Mouse (Mus musculus) CH12.LX (cell line): ENCODE measurements around the gene Cers6. TPM values are rescaled to one million over a fixed set of nuclear protein-coding genes. Genes with fewer than 3 reads are reported as not detected.
A peak's percentile ranks its signal among the peaks of the same experiment; 100 is the strongest.

ENCODE experiments used
- DNase-seq: peaks from one replicate; pipeline ENCODE4 v3.0.0-alpha.2; 2013; ENCODE audit errors: extremely low read depth
- H3K27ac ChIP-seq: 2 replicates; pipeline ENCODE4 v1.5.1; 2012; ENCODE audit warnings: low read depth, mild to moderate bottlenecking, control low read depth, moderate library complexity; ENCODE audit not compliant: insufficient read depth
- H3K27me3 ChIP-seq: replicated peaks from 2 replicates; pipeline ENCODE3; 2012; ENCODE audit warnings: inconsistent platforms
- H3K36me3 ChIP-seq, 2 experiments: replicated peaks in 1 of 2; 2 replicates each; pipeline versions ENCODE3 to v1.6.1; 2012; ENCODE audit warnings: inconsistent platforms in 1 of 2, low read length in 1 of 2, mild to moderate bottlenecking in 1 of 2, mixed read lengths in 1 of 2, moderate library complexity in 1 of 2; ENCODE audit not compliant: control insufficient read depth in 1 of 2, insufficient read depth in 1 of 2
- H3K4me1 ChIP-seq, 2 experiments: 2 replicates each; pipeline ENCODE4 v1.6.1; 2012; ENCODE audit warnings: inconsistent platforms in 1 of 2, moderate library complexity in 1 of 2; ENCODE audit not compliant: insufficient read depth in 2 of 2, control insufficient read depth in 1 of 2
- H3K4me2 ChIP-seq: 2 replicates; pipeline ENCODE4 v1.6.1; 2012; ENCODE audit warnings: low read depth, mild to moderate bottlenecking, control low read depth; ENCODE audit not compliant: poor library complexity, insufficient read depth, severe bottlenecking
- H3K4me3 ChIP-seq, 3 experiments: fragments of 150-350 bp in 1 of 3; sonication (generic) in 1 of 3; replicated peaks in 1 of 3; 2 replicates each; pipeline versions ENCODE3 to v1.5.1; 2011 to 2012; ENCODE audit warnings: low read depth in 2 of 3, low read length in 2 of 3, mild to moderate bottlenecking in 2 of 3, moderate library complexity in 2 of 3, control low read depth in 1 of 3, improper control_type of control experiment in 1 of 3, inconsistent platforms in 1 of 3, mixed read lengths in 1 of 3; ENCODE audit not compliant: poor library complexity in 1 of 3
- H3K79me2 ChIP-seq: replicated peaks from 2 replicates; pipeline ENCODE4 v1.6.1; 2012; ENCODE audit warnings: mild to moderate bottlenecking, moderate library complexity; ENCODE audit not compliant: control insufficient read depth, poor library complexity, insufficient read depth, severe bottlenecking; ENCODE audit errors: extremely low read depth
- H3K9ac ChIP-seq: 2 replicates; pipeline ENCODE4 v1.6.1; 2012; ENCODE audit warnings: low read depth, mild to moderate bottlenecking, control low read depth, moderate library complexity; ENCODE audit not compliant: insufficient read depth
- H3K9me3 ChIP-seq: replicated peaks from 2 replicates; pipeline ENCODE3; 2012; ENCODE audit warnings: low read length, inconsistent platforms, mixed read lengths
- BHLHE40 ChIP-seq: IDR thresholded peaks from 2 replicates; pipeline ENCODE4 v1.6.1; 2011; ENCODE audit warnings: mild to moderate bottlenecking, low read depth, low read length, improper control_type of control experiment
- CTCF ChIP-seq, 2 experiments: IDR thresholded peaks in 1 of 2; conservative IDR thresholded peaks in 1 of 2; 2 replicates each; pipeline ENCODE4 v1.5.1; 2011 to 2012; ENCODE audit warnings: low read depth in 2 of 2, low read length in 2 of 2, improper control_type of control experiment in 1 of 2, inconsistent platforms in 1 of 2, mild to moderate bottlenecking in 1 of 2, moderate library complexity in 1 of 2
- GABPA ChIP-seq: IDR thresholded peaks from 2 replicates; pipeline ENCODE4 v1.6.1; 2012; ENCODE audit warnings: low read depth, low read length, improper control_type of control experiment, inconsistent platforms; ENCODE audit not compliant: insufficient replicate concordance
- JUN ChIP-seq: IDR thresholded peaks from 2 replicates; pipeline ENCODE4 v1.6.1; 2011; ENCODE audit warnings: low read depth, mild to moderate bottlenecking, low read length, improper control_type of control experiment, moderate library complexity; ENCODE audit not compliant: insufficient read depth
- JUND ChIP-seq: conservative IDR thresholded peaks from 2 replicates; pipeline ENCODE4 v1.6.1; 2011; ENCODE audit warnings: low read depth, low read length, improper control_type of control experiment
- KAT2A ChIP-seq: IDR thresholded peaks from 2 replicates; pipeline ENCODE4 v1.6.1; 2012; ENCODE audit warnings: low read length, improper control_type of control experiment, inconsistent platforms; ENCODE audit not compliant: insufficient replicate concordance
- MAFK ChIP-seq: IDR thresholded peaks from 2 replicates; pipeline ENCODE4 v1.6.1; 2011; ENCODE audit warnings: low read length, improper control_type of control experiment; ENCODE audit not compliant: insufficient replicate concordance
- MAZ ChIP-seq: IDR thresholded peaks from 2 replicates; pipeline ENCODE4 v1.6.1; 2012; ENCODE audit warnings: low read depth, mild to moderate bottlenecking, inconsistent platforms, low read length, improper control_type of control experiment, moderate library complexity
- NELFE ChIP-seq: IDR thresholded peaks from 2 replicates; pipeline ENCODE4 v1.6.1; 2011; ENCODE audit warnings: low read depth, low read length, improper control_type of control experiment
- NRF1 ChIP-seq: IDR thresholded peaks from 2 replicates; pipeline ENCODE4 v1.6.1; 2014; ENCODE audit warnings: low read depth, mild to moderate bottlenecking, inconsistent platforms, low read length, improper control_type of control experiment, moderate library complexity
- PAX5 ChIP-seq: IDR thresholded peaks from 2 replicates; pipeline ENCODE4 v1.6.1; 2012; ENCODE audit warnings: low read length, inconsistent platforms, mixed read lengths
- RCOR1 ChIP-seq: conservative IDR thresholded peaks from 2 replicates; pipeline ENCODE4 v1.6.1; 2012; ENCODE audit warnings: low read depth, mild to moderate bottlenecking, inconsistent platforms, low read length, improper control_type of control experiment
- TBP ChIP-seq: conservative IDR thresholded peaks from 2 replicates; pipeline ENCODE4 v1.6.1; 2011; ENCODE audit warnings: low read depth, low read length, improper control_type of control experiment
- TCF12 ChIP-seq: IDR thresholded peaks from 2 replicates; pipeline ENCODE4 v1.6.1; 2014; ENCODE audit warnings: low read depth, mild to moderate bottlenecking, inconsistent platforms, low read length, improper control_type of control experiment
- UBTF ChIP-seq: IDR thresholded peaks from 2 replicates; pipeline ENCODE4 v1.6.1; 2012; ENCODE audit warnings: low read depth, mild to moderate bottlenecking, inconsistent platforms, low read length, improper control_type of control experiment, moderate library complexity
- USF1 ChIP-seq: IDR thresholded peaks from 2 replicates; pipeline ENCODE4 v1.6.1; 2014; ENCODE audit warnings: low read depth, mild to moderate bottlenecking, inconsistent platforms, low read length, improper control_type of control experiment
- USF2 ChIP-seq: conservative IDR thresholded peaks from 2 replicates; pipeline ENCODE4 v1.6.1; 2011; ENCODE audit warnings: low read depth, low read length, improper control_type of control experiment
- dilution Hi-C: fragments of 300-500 bp; cut with MboI; formaldehyde crosslinking; loops from 2 replicates; pipeline ENCODE4 v1.14.3; 2020; ENCODE audit warnings: low sequenced_read_pairs; ENCODE audit not compliant: extremely low pct_unique_long_range_greater_than_20kb, extremely low pct_ligation_motif_present
- in situ Hi-C: fragments of 300-500 bp; cut with MboI; formaldehyde crosslinking; loops from 3 replicates; pipeline ENCODE4 v1.14.3; 2019; ENCODE audit warnings: low sequenced_read_pairs, low pct_ligation_motif_present, low pct_unique_long_range_greater_than_20kb, mixed read lengths
- polyA plus RNA-seq: library from polyadenylated mRNA; unstranded; fragments of >175 nt; gene quantifications from 2 replicates; pipeline ENCODE4 v1.2.1, GENCODE M21; 2012; ENCODE audit warnings: low read depth; ENCODE audit not compliant: insufficient read length
- total RNA-seq, 2 experiments: library from RNA; depleted of rRNA; stranded (reverse); fragments of 300-350 nt in 1 of 2; fragments of >200 nt in 1 of 2; gene quantifications; 2 replicates each; pipeline ENCODE4 v1.2.3; 2012 to 2014

The Cers6 gene
- total and polyA plus RNA-seq, 3 experiments, result not detected

DNA sequence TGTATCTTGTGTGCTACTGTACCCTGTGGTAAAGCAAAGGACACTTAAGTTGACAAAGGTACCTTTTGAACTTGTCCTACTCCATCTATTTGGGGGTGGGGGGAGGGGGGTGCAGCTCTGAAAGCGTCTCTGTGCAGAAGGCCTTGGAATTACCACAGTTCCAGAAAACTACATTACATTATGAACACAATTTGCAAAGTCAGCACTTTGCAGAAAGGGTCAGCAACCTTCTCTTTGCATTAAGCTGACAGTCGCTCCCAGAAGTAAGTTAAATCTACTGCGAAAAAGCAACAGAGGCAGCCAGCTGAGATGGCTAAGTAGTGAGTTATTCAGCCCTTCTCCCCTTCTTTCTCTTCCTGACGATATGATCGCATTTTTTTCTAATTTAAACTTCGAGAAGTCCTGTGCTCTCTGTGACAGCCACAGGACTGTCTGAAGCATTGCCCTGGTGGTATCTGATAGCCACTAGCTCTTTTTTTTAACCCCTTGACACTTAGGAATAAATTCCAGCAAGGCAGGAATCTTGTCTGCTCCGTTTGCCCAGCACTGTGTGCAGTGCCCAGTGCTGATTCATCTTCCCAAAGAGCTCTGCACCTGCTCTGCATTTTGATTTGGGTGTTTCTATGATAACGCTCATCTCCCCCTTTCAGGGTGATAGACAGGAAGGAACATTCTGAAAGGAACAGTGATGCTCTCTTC lies 221.4 kb downstream of the Cers6 start:
- Histone ChIP-seq H3K9me3 (no peaks in the 10 kb centered on the region), H3K79me2 (no peaks in the 10 kb centered on the region), H3K27ac (no peak overlapping the region), H3K9ac (no peak overlapping the region)
- dilution Hi-C loops, result no loop called here
- TF ChIP-seq UBTF, result no peak
- peak; percentile 84 for TF ChIP-seq MAFK
- TF ChIP-seq, all 38 proteins: peak for 1
- H3K36me3 ChIP-seq, result no peaks in the 10 kb centered on the region
- in situ Hi-C loops, result no loop called here
- H3K4me3 ChIP-seq, result no peak overlapping the region
- H3K4me2 ChIP-seq, result no peak overlapping the region
- no peak for DNase-seq
- H3K27me3 ChIP-seq, result no peaks in the 10 kb centered on the region
- no peaks in the 10 kb centered on the region for H3K4me1 ChIP-seq

GRCm38 (mm10) chr2:69083198-69083509 lies 221.9 kb downstream of the Cers6 start:
- no peaks in the 10 kb centered on the region for H3K27me3 ChIP-seq
- H3K4me1 ChIP-seq, result no peaks in the 10 kb centered on the region
- dilution Hi-C loops, result no loop called here
- in situ Hi-C loops, result no loop called here
- H3K79me2 ChIP-seq, result no peaks in the 10 kb centered on the region
- H3K4me2 ChIP-seq, result no peak overlapping the region
- H3K27ac ChIP-seq, result no peak overlapping the region
- no peaks in the 10 kb centered on the region for H3K36me3 ChIP-seq
- H3K9ac ChIP-seq, result no peak overlapping the region
- DNase-seq, result no peak
- no peak overlapping the region for H3K4me3 ChIP-seq
- H3K9me3 ChIP-seq, result no peaks in the 10 kb centered on the region
- TF ChIP-seq PAX5 (no peak), BHLHE40 (no peak), USF2 (no peak)

GRCm38 (mm10) chr2:69084416-69084815 lies 223.2 kb downstream of the Cers6 start:
- Histone ChIP-seq H3K9ac (no peak overlapping the region), H3K36me3 (no peaks in the 10 kb centered on the region), H3K4me3 (no peak overlapping the region), H3K4me1 (no peaks in the 10 kb centered on the region), H3K9me3 (no peaks in the 10 kb centered on the region), H3K4me2 (no peak overlapping the region), H3K79me2 (no peaks in the 10 kb centered on the region), H3K27me3 (no peaks in the 10 kb centered on the region), H3K27ac (no peak overlapping the region)
- DNase-seq, result no peak
- no peak for TF ChIP-seq RCOR1
- TF ChIP-seq GABPA, result no peak
- no peak for TF ChIP-seq UBTF
- TF ChIP-seq KAT2A, result no peak
- no peak for TF ChIP-seq MAZ
- no peak for TF ChIP-seq JUND
- TF ChIP-seq JUN, result no peak
- no peak for TF ChIP-seq NRF1
- no peak for TF ChIP-seq TBP
- no peak for TF ChIP-seq NELFE
- no peak for TF ChIP-seq USF1
- TF ChIP-seq TCF12, result no peak
- TF ChIP-seq USF2, result no peak
- no peak for TF ChIP-seq PAX5
- no peak for TF ChIP-seq CTCF (conservative IDR thresholded peaks at IDR 0.05 in 1 of 2, IDR thresholded peaks at IDR 0.05 in 1 of 2; ENCODE audit: low read depth in 2 of 2, low read length in 2 of 2)
- in situ Hi-C loops, result no loop called here
- dilution Hi-C loops, result no loop called here
